Mouse (Mus musculus) MEL (cell line): ENCODE measurements around the gene Selenom.

Experiments
- CTCF ChIP-seq, 3 experiments: IDR thresholded peaks in 2 of 3; conservative IDR thresholded peaks in 1 of 3; 2 replicates each; pipeline ENCODE4 v1.5.1; 2011 to 2012; ENCODE audit warnings: low read length in 3 of 3, low read depth in 2 of 3, mild to moderate bottlenecking in 2 of 3, improper control_type of control experiment in 1 of 3, inconsistent platforms in 1 of 3, mixed read lengths in 1 of 3, moderate library complexity in 1 of 3; ENCODE audit not compliant: control insufficient read depth in 1 of 3, insufficient read depth in 1 of 3, poor library complexity in 1 of 3, severe bottlenecking in 1 of 3
- ELF1 ChIP-seq: IDR thresholded peaks from 2 replicates; pipeline ENCODE4 v1.6.1; 2014; ENCODE audit warnings: low read depth, mild to moderate bottlenecking, inconsistent platforms, low read length, improper control_type of control experiment, moderate library complexity
- MAX ChIP-seq: IDR thresholded peaks from 2 replicates; pipeline ENCODE4 v1.6.1; 2011; ENCODE audit warnings: low read length, improper control_type of control experiment
- NELFE ChIP-seq: IDR thresholded peaks from 2 replicates; pipeline ENCODE4 v1.6.1; 2011; ENCODE audit warnings: low read depth, low read length, improper control_type of control experiment
- POLR2A ChIP-seq, 2 experiments: IDR thresholded peaks; 2 replicates each; pipeline ENCODE4 v1.6.1; 2011 to 2012; ENCODE audit warnings: low read length in 2 of 2, mild to moderate bottlenecking in 2 of 2, control low read depth in 1 of 2, improper control_type of control experiment in 1 of 2, low read depth in 1 of 2, moderate library complexity in 1 of 2; ENCODE audit not compliant: control insufficient read depth in 1 of 2, insufficient read depth in 1 of 2, poor library complexity in 1 of 2
- SIN3A ChIP-seq: IDR thresholded peaks from 2 replicates; pipeline ENCODE4 v1.6.1; 2012; ENCODE audit warnings: low read length, improper control_type of control experiment, inconsistent platforms
- UBTF ChIP-seq: IDR thresholded peaks from 2 replicates; pipeline ENCODE4 v1.6.1; 2012; ENCODE audit warnings: low read depth, mild to moderate bottlenecking, inconsistent platforms, low read length, improper control_type of control experiment, moderate library complexity, borderline replicate concordance; ENCODE audit not compliant: insufficient read depth
- USF2 ChIP-seq, 2 experiments: IDR thresholded peaks; 2 replicates each; pipeline ENCODE4 v1.6.1; 2011 to 2012; ENCODE audit warnings: improper control_type of control experiment in 2 of 2, low read length in 2 of 2, borderline replicate concordance in 1 of 2, inconsistent platforms in 1 of 2, low read depth in 1 of 2, mild to moderate bottlenecking in 1 of 2; ENCODE audit not compliant: insufficient read depth in 1 of 2

DNA sequence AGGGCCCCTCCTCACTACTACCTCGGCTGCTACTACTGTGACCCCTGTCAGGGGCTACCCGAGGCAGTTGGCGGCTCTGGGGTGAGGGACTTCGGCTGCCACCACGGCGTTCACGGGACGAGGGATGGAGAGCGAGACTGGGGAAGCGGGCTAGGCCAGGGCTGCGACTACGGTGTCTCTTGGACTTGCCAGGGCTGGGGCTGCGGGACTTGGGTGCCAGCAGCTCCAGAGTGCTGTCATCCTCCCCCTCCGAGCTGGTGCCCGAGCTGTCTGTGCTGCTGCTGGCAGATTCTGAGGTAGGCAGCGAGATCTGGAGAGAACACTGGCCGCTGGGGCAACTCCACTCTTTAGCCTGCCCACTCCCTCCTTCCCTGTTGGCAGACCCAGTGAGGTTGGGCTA is 19.6 kb upstream of the Selenom start:
- TF ChIP-seq CTCF (IDR thresholded peaks at IDR 0.05 in 2 of 3, conservative IDR thresholded peaks at IDR 0.05 in 1 of 3; ENCODE audit: control insufficient read depth in 1 of 3, insufficient read depth in 1 of 3, low read depth in 2 of 3, low read length in 3 of 3, poor library complexity in 1 of 3, severe bottlenecking in 1 of 3) (no peak), ELF1 (no peak), POLR2A (IDR thresholded peaks at IDR 0.05; ENCODE audit: control insufficient read depth in 1 of 2, insufficient read depth in 1 of 2, low read depth in 1 of 2, low read length in 2 of 2, poor library complexity in 1 of 2) (no peak), USF2 (IDR thresholded peaks at IDR 0.05; ENCODE audit: borderline replicate concordance in 1 of 2, insufficient read depth in 1 of 2, low read depth in 1 of 2, low read length in 2 of 2) (no peak), UBTF (no peak), NELFE (no peak), SIN3A (no peak), MAX (no peak)
